Mouse (Mus musculus) large intestine, adult 2 months (tissue): ENCODE results near the gene Csnk1g2. TPM values are rescaled to one million over a fixed set of nuclear protein-coding genes. Genes with fewer than 3 reads are reported as not detected.
"Not testable (repeated sequence)": the region's sequence is repeated elsewhere in the genome, so short reads cannot be mapped to it uniquely, and the experiment has no call there.

ENCODE experiments used
- DNase-seq: peaks from one replicate; pipeline ENCODE4 v3.0.0-alpha.2; 2012; ENCODE audit warnings: low read depth, low spot score
- WGBS: fragments of 180-500 bp; shearing (Covaris S2); methylation state at CpG from one replicate; pipeline ENCODE4 v1.1.7; 2018; 5-methylcytosine and 5-hydroxymethylcytosine counted together
- polyA plus RNA-seq: library from polyadenylated mRNA; depleted of rRNA; stranded (reverse); fragments of >200 nt; gene quantifications from 2 replicates; pipeline ENCODE4 v1.2.3, GENCODE M21; 2012

Csnk1g2 gene
- polyA plus RNA-seq, 1 experiment = 184 TPM

- WGBS = under 1% methylated on average over 73 of the region's 73 CpGs
Measured at GRCm38 (mm10) chr10:80589879-80590854, 32.5 kb upstream of the Csnk1g2 start, which contains the start of gene Abhd17a. Abhd17a (minus strand) TSS chr10:80590341.

DNA sequence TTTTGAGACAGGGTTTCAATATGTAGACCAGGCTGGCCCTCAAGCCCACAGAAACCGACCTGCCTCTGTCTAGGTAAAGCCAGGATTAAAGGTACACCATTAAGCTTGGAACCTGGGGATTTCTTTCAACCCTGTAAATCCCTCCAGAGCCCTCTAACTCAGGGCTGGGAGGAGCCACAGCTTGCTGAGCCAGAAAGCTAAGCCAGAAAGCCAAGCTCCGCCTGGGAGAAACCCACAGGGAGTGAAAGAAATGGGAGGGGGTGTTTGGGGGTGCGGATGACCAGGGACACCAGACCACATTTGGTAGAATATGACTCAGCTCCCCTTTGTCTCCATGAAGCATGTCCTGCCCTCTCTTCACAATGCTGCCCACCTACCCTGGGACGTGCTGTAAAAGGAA lies 26.3 kb upstream of the Csnk1g2 start:
- DNase-seq = no peak
- WGBS = 49% methylated on average over 4 of the region's 4 CpGs

More at GRCm38 (mm10) chr10:80589879-80590854, 32.5 kb upstream of the Csnk1g2 start, which contains the start of gene Abhd17a:
- DNase-seq = peak; percentile 97

DNA sequence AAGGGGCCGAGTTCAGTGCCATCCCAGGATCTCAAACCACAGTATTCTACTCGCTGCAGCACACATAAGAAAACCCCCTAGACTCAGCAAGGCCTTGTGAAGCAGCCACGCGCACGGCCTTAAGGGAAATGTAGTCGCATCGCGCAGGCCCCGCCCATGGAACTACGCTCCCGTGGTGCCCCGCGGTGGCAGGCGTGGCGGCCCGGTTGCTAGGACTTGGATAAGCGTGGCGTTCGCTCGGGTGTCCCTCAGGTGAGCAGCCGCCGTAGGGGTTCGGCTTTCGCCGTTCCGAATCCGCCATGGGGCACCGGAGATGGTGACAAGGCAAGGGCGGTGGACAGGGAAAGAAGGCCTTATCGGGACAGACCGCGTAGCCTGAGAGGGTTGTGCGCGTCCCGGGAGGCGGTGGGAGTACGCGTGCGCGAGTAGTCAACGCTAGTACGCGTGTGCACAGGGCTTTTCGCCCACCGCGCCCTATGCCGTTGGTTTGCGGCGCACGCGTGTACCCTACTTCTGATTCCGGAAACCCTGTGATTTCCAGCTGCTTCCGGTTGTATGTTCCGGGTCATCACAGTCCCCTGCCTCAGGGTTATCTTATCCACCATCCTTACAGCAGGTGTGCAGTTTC lies 19.8 kb upstream of the Csnk1g2 start, which contains the start of the genes Scamp4 and Adat3:
TSS of gene Scamp4 (plus strand) at position 175 of the 628 bp plus-strand sequence.
TSS of gene Adat3 (plus strand) at position 183 of the 628 bp plus-strand sequence.
- under 1% methylated on average over 54 of the region's 54 CpGs for WGBS

GRCm38 (mm10) chr10:80603364-80603763 lies 19.3 kb upstream of the Csnk1g2 start:
- 9% methylated on average over 7 of the region's 7 CpGs for WGBS
- DNase-seq = no peak

More for the DNA sequence above, 19.8 kb upstream of the Csnk1g2 start, which contains the start of the genes Scamp4 and Adat3:
- DNase-seq = peak; percentile 82

GRCm38 (mm10) chr10:80604001-80604509 lies 18.6 kb upstream of the Csnk1g2 start:
- no peak for DNase-seq
- 29% methylated on average over 7 of the region's 7 CpGs for WGBS

DNA sequence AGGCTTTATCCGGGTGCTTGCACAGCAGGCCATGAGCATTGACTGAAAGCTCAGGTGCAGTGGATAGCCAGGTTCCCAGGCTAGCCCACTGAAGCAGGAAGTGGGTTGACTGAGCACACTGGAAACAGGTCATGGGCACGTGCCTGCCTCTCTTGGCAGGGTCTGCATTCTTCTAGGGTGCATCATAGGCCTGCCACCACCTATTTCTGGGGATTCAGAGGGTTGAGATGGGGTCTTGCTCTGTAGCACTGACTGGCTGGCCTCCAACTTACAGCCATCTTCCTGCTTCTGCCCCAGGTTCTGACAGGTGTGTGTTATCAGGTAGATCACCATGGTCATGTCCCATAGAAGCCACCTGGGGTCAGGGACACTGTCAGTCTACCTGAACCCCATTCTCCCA lies 17.6 kb upstream of the Csnk1g2 start:
- 76% methylated on average over 2 of the region's 2 CpGs for WGBS
- no peak for DNase-seq

- WGBS = 48% methylated on average over 4 of the region's 4 CpGs
- not testable (repeated sequence) for DNase-seq
Measured at GRCm38 (mm10) chr10:80605721-80606120, 16.9 kb upstream of the Csnk1g2 start, which contains the start of gene Gm49322. Gm49322 (plus strand) TSS chr10:80606021.

GRCm38 (mm10) chr10:80606306-80606705 lies 16.3 kb upstream of the Csnk1g2 start:
- 33% methylated on average over 23 of the region's 23 CpGs for WGBS
- peak; percentile 70 for DNase-seq

DNA sequence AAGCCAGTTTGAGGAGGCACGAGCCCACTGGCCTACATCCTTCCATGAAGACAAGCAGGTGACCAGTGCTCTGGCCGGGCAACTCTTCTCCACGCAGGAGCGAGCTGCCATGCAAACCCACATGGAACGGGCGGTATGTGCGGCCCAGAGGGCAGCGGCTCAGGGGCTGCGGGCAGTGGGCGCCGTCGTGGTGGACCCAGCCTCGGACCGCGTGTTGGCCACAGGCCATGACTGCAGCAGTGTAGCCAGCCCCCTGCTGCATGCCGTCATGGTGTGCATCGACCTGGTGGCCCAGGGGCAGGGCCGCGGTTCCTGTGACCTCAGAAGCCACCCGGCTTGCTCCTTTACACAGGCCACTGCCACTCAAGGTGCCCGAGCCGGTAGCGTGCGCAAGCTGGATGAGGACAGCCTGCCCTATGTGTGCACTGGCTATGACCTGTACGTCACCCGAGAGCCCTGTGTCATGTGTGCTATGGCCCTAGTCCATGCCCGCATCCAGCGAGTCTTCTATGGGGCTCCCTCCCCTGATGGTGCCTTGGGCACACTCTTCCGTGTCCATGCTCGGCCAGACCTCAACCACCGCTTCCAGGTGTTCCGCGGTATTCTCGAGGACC lies 15.8 kb upstream of the Csnk1g2 start:
- WGBS = 82% methylated on average over 34 of the region's 34 CpGs
- no peak for DNase-seq

DNA sequence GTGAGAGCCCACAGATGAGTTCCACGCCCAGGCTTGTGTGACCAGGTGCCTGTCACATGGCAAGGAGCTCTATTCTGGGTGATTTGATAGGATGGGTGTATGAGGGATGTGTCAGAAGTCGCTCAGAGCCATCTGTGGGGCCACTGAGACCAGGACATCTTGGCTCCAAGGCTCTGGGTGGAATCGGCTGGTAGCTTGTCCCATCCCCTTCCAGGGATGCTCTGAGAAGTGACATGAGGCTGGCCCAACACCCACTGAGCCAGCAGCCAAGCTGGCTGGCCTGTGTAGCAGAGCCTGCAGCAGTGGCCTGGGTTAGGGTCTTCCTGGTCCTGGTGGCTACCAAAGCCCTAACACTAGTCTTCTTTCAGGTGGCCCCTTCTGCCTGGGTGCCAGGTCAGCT lies 14.2 kb upstream of the Csnk1g2 start:
- 84% methylated on average over 3 of the region's 3 CpGs for WGBS
- DNase-seq = no peak

GRCm38 (mm10) chr10:80609269-80609924 lies 13.2 kb upstream of the Csnk1g2 start:
- WGBS = 90% methylated on average over 10 of the region's 10 CpGs
- no peak for DNase-seq

DNA sequence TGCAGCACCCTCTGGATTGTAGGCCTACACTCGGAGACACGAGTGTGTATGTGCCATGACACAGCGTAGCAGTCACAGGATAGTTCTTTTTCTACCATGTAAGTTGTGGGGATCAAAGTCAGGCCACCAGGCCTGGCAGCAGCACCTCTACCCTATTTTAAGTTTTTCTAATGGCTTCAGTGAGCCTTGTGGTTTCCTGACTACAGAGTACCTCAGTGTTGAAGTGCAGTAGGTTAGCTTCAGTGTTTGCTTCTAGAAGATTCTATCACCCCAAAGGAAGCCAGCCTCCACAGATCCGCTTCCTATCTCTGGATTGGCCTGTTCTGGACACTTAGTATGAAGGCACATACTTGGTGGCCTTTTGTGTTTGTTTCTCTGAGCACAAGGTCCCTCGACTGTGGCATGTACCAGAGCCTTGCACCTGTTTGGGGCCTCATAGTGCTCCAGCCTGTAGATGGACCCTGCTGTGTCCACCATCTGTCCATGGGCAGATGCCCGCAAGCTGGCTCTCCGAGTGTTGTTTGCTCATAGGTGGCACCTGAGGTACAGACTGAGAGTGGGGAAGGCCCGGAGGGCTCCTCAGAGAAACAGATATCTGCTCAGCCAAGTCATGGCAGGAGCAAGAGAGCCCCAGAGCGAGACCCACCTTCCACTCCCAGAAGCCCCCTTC lies 12.4 kb upstream of the Csnk1g2 start:
- 87% methylated on average over 9 of the region's 9 CpGs for WGBS
- DNase-seq = no peak

DNA sequence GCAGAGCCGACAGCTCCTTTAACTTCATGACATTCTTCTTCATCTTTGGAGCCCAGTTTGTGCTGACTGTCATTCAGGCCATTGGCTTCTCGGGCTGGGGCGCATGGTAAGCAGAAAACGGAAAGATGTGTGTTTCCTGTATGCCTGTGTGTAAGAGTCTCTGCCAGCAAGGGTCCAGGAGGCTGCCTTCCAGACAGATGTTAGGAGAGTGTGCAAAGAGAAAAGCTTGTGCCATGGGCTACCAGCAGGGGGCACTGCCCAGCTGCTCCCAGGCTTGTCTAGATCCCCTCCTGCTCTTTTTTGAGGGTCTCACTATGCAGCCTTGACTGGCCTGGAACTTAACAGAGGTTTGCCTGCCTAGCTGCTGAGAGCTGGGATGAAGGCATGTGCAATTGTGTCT lies 11.6 kb upstream of the Csnk1g2 start:
- 67% methylated on average over 4 of the region's 4 CpGs for WGBS
- no peak for DNase-seq

DNA sequence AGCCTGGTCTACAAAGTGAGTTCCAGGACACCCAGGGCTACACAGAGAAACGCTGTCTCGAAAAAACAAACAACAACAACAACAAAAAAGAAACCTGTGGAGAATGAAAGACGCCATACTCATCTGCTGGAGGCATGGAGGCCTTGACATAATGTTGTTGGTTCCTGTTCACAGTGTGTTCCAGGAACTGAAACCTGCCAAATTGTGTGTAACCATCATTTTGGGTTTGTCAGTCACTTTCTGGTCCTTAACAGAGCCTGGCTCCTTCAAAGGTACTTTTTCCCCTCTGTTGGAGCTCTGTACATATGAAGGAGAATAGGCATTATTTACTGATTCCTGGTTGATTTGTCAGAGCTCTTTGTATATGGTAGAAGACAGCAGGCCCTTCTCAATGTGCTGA lies 10.7 kb upstream of the Csnk1g2 start:
- no peak for DNase-seq
- WGBS = 91% methylated on average over 3 of the region's 3 CpGs

DNA sequence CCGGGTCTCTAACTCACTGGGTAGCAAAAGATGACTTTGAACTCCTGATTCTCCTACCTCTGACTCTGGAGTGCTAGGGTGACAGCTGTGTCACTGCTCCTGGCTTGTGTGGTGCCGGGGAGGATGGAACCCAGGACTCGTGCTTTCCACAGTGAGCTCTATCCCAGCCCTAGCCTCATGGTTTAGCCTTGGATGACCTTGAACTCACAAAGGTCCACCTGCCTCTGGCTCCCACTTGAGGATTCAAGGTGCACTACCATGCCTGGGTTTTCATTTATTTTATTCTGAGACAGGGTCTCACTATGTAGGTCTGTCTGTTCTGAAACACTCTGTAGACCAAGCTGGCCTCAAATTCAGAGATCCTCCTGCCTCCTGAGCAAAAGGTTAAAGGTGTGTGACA lies 8.8 kb upstream of the Csnk1g2 start:
- 81% methylated on average over 3 of the region's 3 CpGs for WGBS
- no peak for DNase-seq

DNA sequence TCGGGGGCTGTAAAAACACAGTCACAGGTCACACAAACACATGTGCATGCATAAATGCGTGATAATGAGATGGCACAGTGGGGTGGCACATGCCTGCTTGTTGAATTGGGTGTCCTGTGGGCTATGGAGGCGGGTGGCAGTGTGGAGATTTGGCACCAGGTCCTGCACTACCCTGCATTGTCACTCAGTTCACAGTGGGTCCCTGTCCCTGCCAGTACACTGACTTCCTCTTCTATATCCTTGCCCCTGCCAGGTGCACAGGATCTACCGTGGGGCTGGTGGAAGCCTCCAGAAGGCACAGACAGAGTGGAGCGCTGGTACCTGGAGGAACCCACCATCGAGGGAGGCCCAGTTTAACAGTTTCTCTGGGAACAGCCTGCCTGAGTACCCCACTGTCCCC lies 8.3 kb upstream of the Csnk1g2 start:
- WGBS = 84% methylated on average over 6 of the region's 6 CpGs
- DNase-seq = no peak

GRCm38 (mm10) chr10:80618181-80618580 lies 4.5 kb upstream of the Csnk1g2 start:
- WGBS = 52% methylated on average over 9 of the region's 9 CpGs
- DNase-seq = no peak

DNA sequence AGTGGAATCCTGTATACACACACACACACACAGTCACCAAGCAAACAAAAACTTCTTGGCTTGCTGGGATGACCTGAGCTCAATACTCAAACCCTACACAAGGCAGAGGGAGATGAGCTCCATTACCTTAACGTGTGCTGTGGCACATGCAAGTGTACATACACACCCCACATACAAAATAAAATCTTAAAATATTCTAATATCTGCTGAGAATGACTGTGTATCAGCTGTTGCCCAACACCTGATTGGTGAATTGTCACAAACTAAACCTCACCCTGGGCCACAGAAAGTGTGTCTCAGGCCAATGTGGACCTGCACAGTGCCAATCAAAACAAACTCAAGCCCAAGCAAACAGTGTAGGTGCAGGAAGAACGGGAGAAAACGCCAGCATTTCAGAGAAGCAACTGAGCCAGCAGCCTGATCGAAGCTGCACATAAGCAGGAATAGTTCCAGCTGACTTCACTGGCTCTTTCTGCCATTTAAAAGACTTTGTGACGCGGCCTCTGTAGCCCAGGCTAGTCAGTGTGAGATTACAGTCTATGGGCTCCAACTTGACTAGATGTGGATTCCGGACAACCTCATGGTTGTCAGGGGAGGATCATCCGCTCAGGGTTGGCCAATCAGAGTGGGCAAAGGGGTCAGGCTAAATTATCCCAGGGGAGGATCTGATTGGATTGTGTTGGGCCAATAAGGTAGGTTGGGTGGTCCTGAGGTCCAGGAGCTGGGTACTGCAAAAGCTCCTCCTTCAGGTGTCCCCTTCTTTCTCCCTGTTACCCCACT lies 3.0 kb upstream of the Csnk1g2 start:
- 49% methylated on average over 8 of the region's 8 CpGs for WGBS
- DNase-seq = no peak
